Mouse (Mus musculus): ENCODE measurements around the gene Acp7. TPM values are rescaled to one million over a fixed set of nuclear protein-coding genes. Genes with fewer than 3 reads are reported as not detected.

Acp7 gene
- total and polyA plus RNA-seq, 2 experiments from 2014 or later: 0.12 to 0.24 TPM

DNA sequence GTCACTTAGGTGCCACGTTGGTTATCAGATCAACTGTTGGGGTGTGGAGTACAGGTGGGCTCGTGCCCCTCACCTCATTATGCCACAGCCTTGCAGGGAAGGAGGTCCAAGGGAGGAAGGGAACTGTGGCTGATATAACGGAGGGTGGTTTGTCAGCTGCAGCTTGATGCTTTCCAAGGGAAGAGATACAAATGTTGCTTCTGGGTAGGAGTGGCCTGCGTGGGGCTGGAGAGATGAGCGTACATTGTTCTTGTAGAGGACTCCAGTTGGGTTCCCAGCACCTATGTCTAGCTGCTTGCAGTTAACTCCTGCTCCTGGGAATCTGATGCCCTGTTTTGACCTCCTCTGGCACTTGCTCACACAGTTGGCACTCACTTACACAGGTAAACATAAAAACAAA is 28.0 kb downstream of the Acp7 start:
- TF ChIP-seq CTCF (IDR thresholded peaks at IDR 0.05; ENCODE audit: low read depth): no peak
- no peak overlapping the region for H3K27ac ChIP-seq (ENCODE audit: low read depth, low read length)

DNA sequence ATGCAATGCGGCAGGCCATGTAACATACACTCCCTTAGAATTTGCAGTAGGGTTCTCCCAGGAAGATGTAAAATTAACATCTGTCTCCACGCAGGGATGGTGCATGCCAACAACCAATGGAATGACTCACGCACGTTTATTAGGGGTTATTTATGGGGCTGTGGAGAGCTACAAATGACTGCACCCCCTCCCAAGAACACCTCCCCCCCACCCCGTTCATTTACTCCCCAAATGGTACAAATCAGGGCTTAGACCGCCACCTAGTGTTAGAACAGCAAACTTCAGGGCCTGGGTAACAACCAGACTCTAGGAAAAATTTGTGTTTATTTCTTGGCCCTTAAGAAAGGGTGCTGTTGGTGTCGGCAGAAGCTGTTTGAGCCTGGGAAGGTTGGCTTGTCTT is 29.5 kb downstream of the Acp7 start:
- DNase-seq (peak; percentile 88), ATAC-seq (no peak; the same call in 1 of the 2 replicates)
- Histone ChIP-seq H3K9ac (no peak overlapping the region), H3K4me3 (ENCODE audit: low read depth, low read length) (0 out of 2 replicates have a peak overlapping the region, but pooled peaks have one; percentile 11), H3K36me3 (ENCODE audit: insufficient read depth) (no peaks in the 10 kb centered on the region), H3K4me2 (ENCODE audit: low read depth) (peak overlapping the region; percentile 23), H3K4me1 (ENCODE audit: insufficient read depth) (0 out of 2 replicates have a peak, but pooled peaks cover under 1% of the 10 kb centered on the region), H3K9me3 (ENCODE audit: low read length) (no peaks in the 10 kb centered on the region), H3K27ac (ENCODE audit: low read depth, low read length) (no peak overlapping the region; the same call in 1 of the 2 replicates), H3K27me3 (ENCODE audit: insufficient read depth, low read length) (no peaks in the 10 kb centered on the region)
- TF ChIP-seq CTCF (IDR thresholded peaks at IDR 0.05; ENCODE audit: low read depth): peak; percentile 88
- 18% methylated on average over 7 of the region's 7 CpGs for WGBS

More for the DNA sequence above, 28.0 kb downstream of the Acp7 start:
- no peak for DNase-seq
- Histone ChIP-seq H3K4me3 (ENCODE audit: low read depth, low read length) (no peak overlapping the region), H3K9me3 (ENCODE audit: low read length) (no peaks in the 10 kb centered on the region), H3K4me2 (ENCODE audit: low read depth) (no peak overlapping the region), H3K27me3 (ENCODE audit: insufficient read depth, low read length) (no peaks in the 10 kb centered on the region), H3K9ac (no peak overlapping the region), H3K36me3 (ENCODE audit: insufficient read depth) (no peaks in the 10 kb centered on the region), H3K4me1 (ENCODE audit: insufficient read depth) (no peaks in the 10 kb centered on the region)
- no peak for ATAC-seq
- WGBS: 71% methylated on average over 5 of the region's 5 CpGs

DNA sequence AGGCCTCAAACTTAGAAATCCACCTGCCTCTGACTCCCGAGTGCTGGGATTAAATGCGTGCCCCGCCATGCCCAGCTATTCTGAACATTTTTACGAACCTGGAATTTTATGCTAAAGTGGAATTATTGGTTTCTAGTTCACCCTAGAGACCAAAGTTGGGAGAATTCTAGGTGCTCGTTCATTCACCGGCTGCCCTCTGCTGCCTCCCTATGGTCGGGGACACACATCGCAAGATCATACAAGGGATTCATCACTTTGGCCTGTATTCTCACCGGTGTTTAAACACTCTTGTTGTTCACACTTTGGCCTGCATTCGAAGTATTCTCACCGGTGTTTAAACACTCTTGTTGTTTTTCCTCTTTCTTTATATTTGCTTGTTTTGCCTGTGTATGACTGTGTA is 30.1 kb downstream of the Acp7 start:
- TF ChIP-seq CTCF (IDR thresholded peaks at IDR 0.05; ENCODE audit: low read depth): peak; percentile 88
- Histone ChIP-seq H3K4me1 (ENCODE audit: insufficient read depth) (peaks cover 7% of the 10 kb centered on the region; the same call in 1 of the 2 replicates), H3K36me3 (ENCODE audit: insufficient read depth) (no peaks in the 10 kb centered on the region), H3K9me3 (ENCODE audit: low read length) (no peaks in the 10 kb centered on the region), H3K27ac (ENCODE audit: low read depth, low read length) (no peak overlapping the region; the same call in 1 of the 2 replicates), H3K9ac (no peak overlapping the region), H3K4me3 (ENCODE audit: low read depth, low read length) (no peak overlapping the region), H3K4me2 (ENCODE audit: low read depth) (no peak overlapping the region), H3K27me3 (ENCODE audit: insufficient read depth, low read length) (no peaks in the 10 kb centered on the region)
- DNase-seq: peak; percentile 81
- no peak for ATAC-seq
- 12% methylated on average over 11 of the region's 11 CpGs for WGBS

DNA sequence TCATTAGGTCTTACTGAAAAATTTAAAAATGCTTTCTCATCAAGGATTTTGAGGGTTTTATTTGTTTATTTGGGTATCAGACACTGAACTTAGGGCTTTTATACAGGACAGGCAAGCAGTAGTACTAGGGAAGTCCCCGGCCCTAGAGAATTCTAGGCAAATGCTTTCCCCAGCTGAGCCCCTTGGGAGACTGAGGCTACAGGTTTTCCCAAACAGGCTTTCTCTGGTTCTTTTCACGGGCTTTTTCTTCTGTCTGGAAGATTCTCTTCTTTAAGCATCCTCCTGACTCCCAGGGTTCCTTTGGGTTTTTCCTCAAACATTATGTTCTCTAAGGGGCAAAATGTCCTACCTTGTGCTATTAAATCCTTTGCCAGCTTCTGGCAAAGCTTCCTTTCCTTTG is 32.2 kb downstream of the Acp7 start:
- Histone ChIP-seq H3K9me3 (ENCODE audit: low read length) (no peaks in the 10 kb centered on the region), H3K4me2 (ENCODE audit: low read depth) (no peak overlapping the region), H3K27me3 (ENCODE audit: insufficient read depth, low read length) (no peaks in the 10 kb centered on the region), H3K27ac (ENCODE audit: low read depth, low read length) (no peak overlapping the region), H3K9ac (no peak overlapping the region), H3K4me3 (ENCODE audit: low read depth, low read length) (no peak overlapping the region), H3K4me1 (ENCODE audit: insufficient read depth) (peaks cover 7% of the 10 kb centered on the region; the same call in 1 of the 2 replicates), H3K36me3 (ENCODE audit: insufficient read depth) (no peaks in the 10 kb centered on the region)
- WGBS: 69% methylated on average over 2 of the region's 2 CpGs
- DNase-seq (no peak), ATAC-seq (no peak)
- TF ChIP-seq CTCF (IDR thresholded peaks at IDR 0.05; ENCODE audit: low read depth): no peak

DNA sequence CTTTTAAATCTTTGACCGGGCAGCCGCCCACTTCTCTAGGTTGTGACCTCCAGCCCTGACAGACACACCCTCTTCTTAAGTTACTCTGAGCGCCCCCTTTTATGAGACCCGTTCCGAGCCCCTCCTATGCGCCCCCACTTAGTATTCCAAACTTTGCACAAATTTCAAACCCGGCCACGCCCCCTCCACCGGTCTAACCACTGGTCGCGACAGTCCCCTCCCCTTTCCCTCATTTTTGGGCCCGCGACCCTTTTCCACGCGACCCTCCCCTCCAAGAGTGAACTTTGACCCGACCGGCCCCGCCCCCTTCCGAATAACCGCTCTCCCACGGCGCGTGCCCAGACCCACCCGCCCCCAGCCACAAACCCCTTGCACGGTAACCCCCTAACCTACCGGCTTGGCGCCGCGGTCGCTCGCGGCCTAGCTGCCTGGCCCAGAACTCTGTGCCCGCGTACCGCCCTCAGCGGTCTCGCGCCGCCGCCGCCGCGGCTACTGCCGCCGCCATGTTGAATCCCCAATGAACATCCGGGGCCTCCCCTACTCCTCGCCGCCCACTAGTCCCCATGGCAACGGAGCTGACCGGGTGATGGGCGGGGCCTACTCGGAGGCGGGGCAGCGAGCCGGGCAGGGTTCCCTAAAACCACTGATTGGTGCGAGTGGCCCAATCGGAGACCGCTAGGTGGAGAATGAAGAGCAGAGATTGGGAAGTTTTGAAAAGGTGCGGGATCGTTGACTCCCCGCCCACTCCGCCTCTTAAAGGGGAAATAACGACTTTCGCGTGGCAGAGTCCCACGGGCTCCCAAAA is 33.3 kb downstream of the Acp7 start, which contains the start of the genes Samd4b and Pak4:
Gene Samd4b (minus strand): TSS at position 503 of the 805 bp plus-strand sequence.
Gene Pak4 (minus strand): TSS at position 544 of the 805 bp plus-strand sequence.
- peak within 1 kb of the TSS; percentile 83 for H3K27ac ChIP-seq (ENCODE audit: low read depth, low read length)
- DNase-seq (peak; percentile 99), ATAC-seq (peak; percentile 97)
- 2% methylated on average over 66 of the region's 66 CpGs for WGBS
- H3K9me3 ChIP-seq (ENCODE audit: low read length): no peaks in the 10 kb centered on the region
- H3K9ac ChIP-seq: peak within 1 kb of the TSS; percentile 61
- no peaks in the 10 kb centered on the region for H3K27me3 ChIP-seq (ENCODE audit: insufficient read depth, low read length)
- H3K4me3 ChIP-seq (ENCODE audit: low read depth, low read length): peak within 1 kb of the TSS; percentile 79
- TF ChIP-seq CTCF (IDR thresholded peaks at IDR 0.05; ENCODE audit: low read depth): peak; percentile 50
- H3K4me2 ChIP-seq (ENCODE audit: low read depth): peak within 1 kb of the TSS; percentile 86
- H3K36me3 ChIP-seq (ENCODE audit: insufficient read depth): no peaks in the 10 kb centered on the region
- H3K4me1 ChIP-seq (ENCODE audit: insufficient read depth): peaks cover 7% of the 10 kb centered on the region; the same call in 1 of the 2 replicates

DNA sequence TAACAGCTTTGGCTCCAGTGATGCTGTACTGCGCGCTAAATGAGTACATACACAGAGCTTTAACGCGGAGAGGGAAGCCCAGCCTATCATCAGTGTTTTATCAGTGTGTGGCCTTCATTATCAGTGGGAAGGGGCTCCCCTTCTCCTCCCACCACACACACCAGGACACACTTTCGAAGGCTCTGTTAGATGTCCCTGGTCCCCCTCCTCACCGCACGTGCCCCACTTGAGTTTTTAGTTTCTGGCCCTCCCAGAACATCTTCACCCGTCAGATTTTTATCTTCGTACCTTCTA is 33.9 kb downstream of the Acp7 start:
- peak overlapping the region; percentile 61; the same call in 1 of the 2 replicates for H3K9ac ChIP-seq
- ATAC-seq: no peak

More for the DNA sequence above, 33.9 kb downstream of the Acp7 start:
- Histone ChIP-seq H3K27me3 (ENCODE audit: insufficient read depth, low read length) (no peaks in the 10 kb centered on the region), H3K4me3 (ENCODE audit: low read depth, low read length) (peak overlapping the region; percentile 79), H3K4me2 (ENCODE audit: low read depth) (peak overlapping the region; percentile 86), H3K9me3 (ENCODE audit: low read length) (no peaks in the 10 kb centered on the region), H3K4me1 (ENCODE audit: insufficient read depth) (peaks cover 7% of the 10 kb centered on the region; the same call in 1 of the 2 replicates), H3K27ac (ENCODE audit: low read depth, low read length) (0 out of 2 replicates have a peak overlapping the region, but pooled peaks have one; percentile 16), H3K36me3 (ENCODE audit: insufficient read depth) (no peaks in the 10 kb centered on the region)
- no peak for DNase-seq
- WGBS: 10% methylated on average over 9 of the region's 9 CpGs
- TF ChIP-seq CTCF (IDR thresholded peaks at IDR 0.05; ENCODE audit: low read depth): no peak

Data from forebrain, postnatal 0 days (tissue).